Mouse (Mus musculus): Measurements from ENCODE around the gene Muc2.

DNA sequence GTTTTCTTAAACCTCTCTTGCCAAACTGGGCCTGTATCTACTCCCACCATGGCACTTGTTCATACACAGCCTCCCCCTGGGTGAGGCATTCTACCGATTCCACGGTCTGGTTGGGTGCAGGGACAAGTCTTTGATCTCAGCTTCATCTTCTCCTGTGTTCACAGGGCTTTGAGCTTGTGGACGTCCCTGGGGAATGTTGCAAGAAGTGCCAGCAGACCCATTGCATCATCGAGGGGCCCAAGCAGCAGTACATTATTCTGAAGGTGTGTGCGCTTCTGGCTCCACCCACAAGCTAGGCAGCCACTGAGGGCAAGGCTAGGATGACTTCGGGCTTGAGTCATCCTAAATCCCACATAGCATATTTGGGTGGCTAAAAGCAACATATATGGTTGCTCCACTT is 62.4 kb downstream of the Muc2 start:
- TF ChIP-seq CTCF (IDR thresholded peaks at IDR 0.05; ENCODE audit: low read depth, low read length): no peak
- TF ChIP-seq POLR2A (IDR thresholded peaks at IDR 0.05; ENCODE audit: insufficient read depth, low read length): no peak
- no peak for TF ChIP-seq EP300 (IDR thresholded peaks at IDR 0.05; ENCODE audit: insufficient read depth, low read depth, low read length)
